Mouse (Mus musculus): ENCODE measurements around the gene Birc3. TPM values are rescaled to one million over a fixed set of nuclear protein-coding genes. Genes with fewer than 3 reads are reported as not detected.
"Not testable (repeated sequence)": the region's sequence is repeated elsewhere in the genome, so short reads cannot be mapped to it uniquely, and the experiment has no call there.

Gene Birc3
- polyA plus RNA-seq, 1 experiment from 2014 or later: 4.6 TPM

- 18% methylated on average over 1 of the region's 1 CpGs for WGBS
- peak; percentile 52 for DNase-seq (ENCODE audit: low spot score)
- Histone ChIP-seq H3K4me3 (no peak overlapping the region), H3K27ac (replicated peaks) (no peak overlapping the region), H3K4me1 (peaks cover 2% of the 10 kb centered on the region; the same call in 1 of the 2 replicates), H3K27me3 (replicated peaks; ENCODE audit: low read depth, poor library complexity, severe bottlenecking) (no peaks in the 10 kb centered on the region), H3K9me3 (no peaks in the 10 kb centered on the region), H3K36me3 (replicated peaks) (no peaks in the 10 kb centered on the region)
Observed at GRCm38 (mm10) chr9:7855374-7855773, 17.6 kb downstream of the Birc3 start.

GRCm38 (mm10) chr9:7854196-7854595, 18.8 kb downstream of the Birc3 start:
- H3K27me3 ChIP-seq (replicated peaks; ENCODE audit: low read depth, poor library complexity, severe bottlenecking); H3K4me3 ChIP-seq: not testable (repeated sequence)
- whole genome bisulfite sequencing: 78% methylated on average over 14 of the region's 14 CpGs

GRCm38 (mm10) chr9:7852346-7853230, 20.4 kb downstream of the Birc3 start:
- DNase-seq (ENCODE audit: low spot score): no peak
- Histone ChIP-seq H3K27me3 (replicated peaks; ENCODE audit: low read depth, poor library complexity, severe bottlenecking) (no peaks in the 10 kb centered on the region), H3K4me3 (no peak overlapping the region), H3K9me3 (no peaks in the 10 kb centered on the region), H3K36me3 (replicated peaks) (peaks cover 5% of the 10 kb centered on the region; the same call in 1 of the 2 replicates), H3K27ac (replicated peaks) (no peak overlapping the region), H3K4me1 (peaks cover 2% of the 10 kb centered on the region; the same call in 1 of the 2 replicates)
- WGBS: 81% methylated on average over 4 of the region's 4 CpGs

More at GRCm38 (mm10) chr9:7854196-7854595, 18.8 kb downstream of the Birc3 start:
- H3K27ac ChIP-seq (replicated peaks); H3K9me3 ChIP-seq; DNase-seq (ENCODE audit: low spot score); H3K4me1 ChIP-seq; H3K36me3 ChIP-seq (replicated peaks): not testable (repeated sequence)

GRCm38 (mm10) chr9:7851841-7852240, 21.1 kb downstream of the Birc3 start:
- peaks cover 5% of the 10 kb centered on the region; the same call in 1 of the 2 replicates for H3K36me3 ChIP-seq (replicated peaks)
- no peaks in the 10 kb centered on the region for H3K27me3 ChIP-seq (replicated peaks; ENCODE audit: low read depth, poor library complexity, severe bottlenecking)
- DNase-seq (ENCODE audit: low spot score): no peak
- no peaks in the 10 kb centered on the region for H3K9me3 ChIP-seq
- H3K4me1 ChIP-seq: peaks cover 2% of the 10 kb centered on the region; the same call in 1 of the 2 replicates
- no peak overlapping the region for H3K4me3 ChIP-seq
- WGBS: 83% methylated on average over 8 of the region's 8 CpGs
- no peak overlapping the region for H3K27ac ChIP-seq (replicated peaks)

GRCm38 (mm10) chr9:7848191-7848590, 24.8 kb downstream of the Birc3 start:
- Histone ChIP-seq H3K4me1 (no peaks in the 10 kb centered on the region), H3K27ac (replicated peaks) (no peak overlapping the region), H3K27me3 (replicated peaks; ENCODE audit: low read depth, poor library complexity, severe bottlenecking) (no peaks in the 10 kb centered on the region), H3K9me3 (no peaks in the 10 kb centered on the region), H3K36me3 (replicated peaks) (peaks cover 5% of the 10 kb centered on the region; the same call in 1 of the 2 replicates), H3K4me3 (no peak overlapping the region)
- DNase-seq (ENCODE audit: low spot score): no peak
- 94% methylated on average over 18 of the region's 18 CpGs for WGBS

GRCm38 (mm10) chr9:7846667-7847199, 26.3 kb downstream of the Birc3 start:
- Histone ChIP-seq H3K9me3 (no peaks in the 10 kb centered on the region), H3K36me3 (replicated peaks) (peaks cover 5% of the 10 kb centered on the region; the same call in 1 of the 2 replicates), H3K4me3 (no peak overlapping the region), H3K27me3 (replicated peaks; ENCODE audit: low read depth, poor library complexity, severe bottlenecking) (no peaks in the 10 kb centered on the region), H3K27ac (replicated peaks) (no peak overlapping the region), H3K4me1 (no peaks in the 10 kb centered on the region)
- DNase-seq (ENCODE audit: low spot score): no peak
- WGBS: 78% methylated on average over 1 of the region's 1 CpGs

GRCm38 (mm10) chr9:7845216-7845895, 27.6 kb downstream of the Birc3 start:
- no peak overlapping the region for H3K27ac ChIP-seq (replicated peaks)
- no peak for DNase-seq (ENCODE audit: low spot score)
- 75% methylated on average over 4 of the region's 4 CpGs for WGBS
- H3K4me1 ChIP-seq: no peaks in the 10 kb centered on the region
- no peak overlapping the region for H3K4me3 ChIP-seq
- peaks cover 5% of the 10 kb centered on the region; the same call in 1 of the 2 replicates for H3K36me3 ChIP-seq (replicated peaks)
- H3K9me3 ChIP-seq: no peaks in the 10 kb centered on the region
- H3K27me3 ChIP-seq (replicated peaks; ENCODE audit: low read depth, poor library complexity, severe bottlenecking): no peaks in the 10 kb centered on the region

GRCm38 (mm10) chr9:7841221-7841620, 31.8 kb downstream of the Birc3 start:
- Histone ChIP-seq H3K4me3 (no peak overlapping the region), H3K27me3 (replicated peaks; ENCODE audit: low read depth, poor library complexity, severe bottlenecking) (no peaks in the 10 kb centered on the region), H3K27ac (replicated peaks) (no peak overlapping the region), H3K4me1 (peaks cover 5% of the 10 kb centered on the region; the same call in 1 of the 2 replicates), H3K36me3 (replicated peaks) (no peaks in the 10 kb centered on the region), H3K9me3 (no peaks in the 10 kb centered on the region)
- 65% methylated on average over 6 of the region's 6 CpGs for WGBS
- DNase-seq (ENCODE audit: low spot score): no peak

GRCm38 (mm10) chr9:7837806-7838440, 35.1 kb downstream of the Birc3 start:
- H3K4me1 ChIP-seq: peaks cover 20% of the 10 kb centered on the region

GRCm38 (mm10) chr9:7836905-7837805, 35.8 kb downstream of the Birc3 start, which contains the start of gene Birc2:
Birc2 (minus strand) TSS chr9:7837064.
- peak; percentile 98 for DNase-seq (ENCODE audit: low spot score)
- Histone ChIP-seq H3K27me3 (replicated peaks; ENCODE audit: low read depth, poor library complexity, severe bottlenecking) (no peaks in the 10 kb centered on the region), H3K9me3 (no peaks in the 10 kb centered on the region), H3K36me3 (replicated peaks) (peaks cover 25% of the 10 kb centered on the region), H3K4me3 (peak within 1 kb of the TSS; percentile 73), H3K4me1 (peaks cover 20% of the 10 kb centered on the region), H3K27ac (replicated peaks) (peak within 1 kb of the TSS; percentile 95)
- under 1% methylated on average over 68 of the region's 68 CpGs for WGBS

More at GRCm38 (mm10) chr9:7837806-7838440, 35.1 kb downstream of the Birc3 start:
- H3K4me3 ChIP-seq: peak overlapping the region; percentile 73
- 24% methylated on average over 14 of the region's 14 CpGs for WGBS
- peak; percentile 65 for DNase-seq (ENCODE audit: low spot score)
- H3K27me3 ChIP-seq (replicated peaks; ENCODE audit: low read depth, poor library complexity, severe bottlenecking): no peaks in the 10 kb centered on the region
- peak overlapping the region; percentile 95 for H3K27ac ChIP-seq (replicated peaks)
- H3K36me3 ChIP-seq (replicated peaks): peaks cover 18% of the 10 kb centered on the region
- H3K9me3 ChIP-seq: no peaks in the 10 kb centered on the region

- peak overlapping the region; percentile 95 for H3K27ac ChIP-seq (replicated peaks)
- peaks cover 27% of the 10 kb centered on the region for H3K36me3 ChIP-seq (replicated peaks)
- H3K4me3 ChIP-seq: peak overlapping the region; percentile 73
- peaks cover 20% of the 10 kb centered on the region for H3K4me1 ChIP-seq
- WGBS: under 1% methylated on average over 16 of the region's 16 CpGs
- no peaks in the 10 kb centered on the region for H3K27me3 ChIP-seq (replicated peaks; ENCODE audit: low read depth, poor library complexity, severe bottlenecking)
- DNase-seq (ENCODE audit: low spot score): peak; percentile 71
- H3K9me3 ChIP-seq: no peaks in the 10 kb centered on the region
Observed at GRCm38 (mm10) chr9:7836331-7836730, 36.7 kb downstream of the Birc3 start.
